Mouse (Mus musculus): ENCODE measurements around the gene Znhit2.
"Not testable (repeated sequence)": the region's sequence is repeated elsewhere in the genome, so short reads cannot be mapped to it uniquely, and the experiment has no call there.

The Znhit2 gene

GRCm38 (mm10) chr19:6061021-6061533 lies at the start of gene Znhit2:
TSS of gene Znhit2 (plus strand) at chr19:6061192.
- peak; percentile 81 for DNase-seq

GRCm38 (mm10) chr19:6013691-6014090 lies 47.3 kb upstream of the Znhit2 start:
- DNase-seq, result peak; percentile 13

GRCm38 (mm10) chr19:6014991-6015510 lies 45.9 kb upstream of the Znhit2 start:
- peak; percentile 33 for DNase-seq

- DNase-seq, result peak; percentile 45
Measured at GRCm38 (mm10) chr19:6015511-6016315, 45.3 kb upstream of the Znhit2 start, which contains the start of gene Capn1. TSS of gene Capn1 (minus strand) at chr19:6015897.

GRCm38 (mm10) chr19:6016532-6016931 lies 44.5 kb upstream of the Znhit2 start:
- no peak for DNase-seq

- DNase-seq, result peak; percentile 82
Measured at GRCm38 (mm10) chr19:6018142-6019089, 42.6 kb upstream of the Znhit2 start.

GRCm38 (mm10) chr19:6020276-6020675 lies 40.7 kb upstream of the Znhit2 start:
- no peak for DNase-seq

GRCm38 (mm10) chr19:6023059-6023458 lies 37.9 kb upstream of the Znhit2 start:
- no peak for DNase-seq

- DNase-seq, result no peak
Measured at GRCm38 (mm10) chr19:6023930-6024329, 37.1 kb upstream of the Znhit2 start.

- DNase-seq, result no peak
Measured at GRCm38 (mm10) chr19:6028991-6029390, 32.0 kb upstream of the Znhit2 start.

- no peak for DNase-seq
Measured at GRCm38 (mm10) chr19:6029426-6029825, 31.6 kb upstream of the Znhit2 start.

- no peak for DNase-seq
Measured at GRCm38 (mm10) chr19:6030520-6031280, 30.3 kb upstream of the Znhit2 start.

- DNase-seq, result no peak
Measured at GRCm38 (mm10) chr19:6035966-6036585, 24.9 kb upstream of the Znhit2 start.

GRCm38 (mm10) chr19:6037695-6038094 lies 23.3 kb upstream of the Znhit2 start:
- DNase-seq, result no peak

- DNase-seq, result no peak
Measured at GRCm38 (mm10) chr19:6038326-6038725, 22.7 kb upstream of the Znhit2 start.

GRCm38 (mm10) chr19:6040002-6040401 lies 21.0 kb upstream of the Znhit2 start:
- DNase-seq, result no peak

- no peak for DNase-seq
Measured at GRCm38 (mm10) chr19:6042293-6042692, 18.7 kb upstream of the Znhit2 start.

GRCm38 (mm10) chr19:6044102-6044501 lies 16.9 kb upstream of the Znhit2 start:
- DNase-seq, result not testable (repeated sequence)

- DNase-seq, result no peak
Measured at GRCm38 (mm10) chr19:6045366-6046293, 15.4 kb upstream of the Znhit2 start.

GRCm38 (mm10) chr19:6046294-6047153 lies 14.5 kb upstream of the Znhit2 start, which contains the start of gene Syvn1:
TSS of gene Syvn1 (plus strand) at chr19:6046576.
- DNase-seq, result peak; percentile 86
